Mouse (Mus musculus) midbrain, embryonic 10.5 days (tissue): ENCODE measurements around the gene Fam49a. TPM values are rescaled to one million over a fixed set of nuclear protein-coding genes. Genes with fewer than 3 reads are reported as not detected.
A peak's percentile ranks its signal among the peaks of the same experiment; 100 is the strongest.

Source experiments
- DNase-seq: peaks from one replicate; pipeline ENCODE4 v3.0.0-alpha.2; 2017; ENCODE audit warnings: low spot score
- H3K27ac ChIP-seq: fragments of 300-500 bp; sonication (generic); replicated peaks from 2 replicates; pipeline ENCODE4 v1.5.1; 2016; ENCODE audit warnings: mild to moderate bottlenecking
- H3K27me3 ChIP-seq: fragments of 300-500 bp; sonication (generic); 2 replicates; pipeline ENCODE4 v1.6.1; 2016; ENCODE audit warnings: low read depth, mild to moderate bottlenecking; ENCODE audit not compliant: poor library complexity, severe bottlenecking
- H3K36me3 ChIP-seq: fragments of 300-500 bp; sonication (generic); 2 replicates; pipeline ENCODE4 v1.6.1; 2016; ENCODE audit warnings: mild to moderate bottlenecking, moderate library complexity
- H3K4me1 ChIP-seq: fragments of 300-500 bp; sonication (generic); 2 replicates; pipeline ENCODE4 v1.6.1; 2016
- H3K4me3 ChIP-seq: fragments of 300-500 bp; sonication (generic); 2 replicates; pipeline ENCODE4 v1.5.1; 2016; ENCODE audit warnings: mild to moderate bottlenecking, moderate library complexity
- H3K9me3 ChIP-seq: fragments of 300-500 bp; sonication (generic); replicated peaks from 2 replicates; pipeline ENCODE4 v1.6.1; 2016; ENCODE audit warnings: mild to moderate bottlenecking
- WGBS: fragments of 180-500 bp; shearing (Covaris S2); methylation state at CpG from one replicate; pipeline ENCODE4 v1.1.7; 2016; 5-methylcytosine and 5-hydroxymethylcytosine counted together
- polyA plus RNA-seq: library from polyadenylated mRNA; unstranded; fragments of >200 nt; fragmentation: Nextera tagmentation; extraction: Ambion mirVana; gene quantifications from 2 replicates; pipeline ENCODE4 v1.2.1, GENCODE M21; 2016

Fam49a gene
- polyA plus RNA-seq, 1 experiment from 2014 or later = 9.2 TPM

GRCm38 (mm10) chr12:12277741-12278463 is 16.0 kb downstream of the Fam49a start:
- WGBS = 84% methylated on average over 4 of the region's 4 CpGs
- DNase-seq = no peak

GRCm38 (mm10) chr12:12278464-12278872 is 16.5 kb downstream of the Fam49a start:
- Histone ChIP-seq H3K4me3 (no peak overlapping the region), H3K27me3 (no peaks in the 10 kb centered on the region), H3K4me1 (peaks cover 7% of the 10 kb centered on the region), H3K36me3 (no peaks in the 10 kb centered on the region), H3K27ac (no peak overlapping the region), H3K9me3 (no peaks in the 10 kb centered on the region)
- 74% methylated on average over 7 of the region's 7 CpGs for WGBS
- DNase-seq = no peak

More at GRCm38 (mm10) chr12:12277741-12278463, 16.0 kb downstream of the Fam49a start:
- H3K4me1 ChIP-seq = peaks cover 7% of the 10 kb centered on the region
- H3K27me3 ChIP-seq = no peaks in the 10 kb centered on the region
- H3K9me3 ChIP-seq = no peaks in the 10 kb centered on the region
- H3K4me3 ChIP-seq = no peak overlapping the region
- H3K27ac ChIP-seq = no peak overlapping the region
- H3K36me3 ChIP-seq = no peaks in the 10 kb centered on the region

- peaks cover 20% of the 10 kb centered on the region for H3K4me1 ChIP-seq
- H3K9me3 ChIP-seq = no peaks in the 10 kb centered on the region
- DNase-seq = no peak
- no peaks in the 10 kb centered on the region for H3K27me3 ChIP-seq
- H3K27ac ChIP-seq = no peak overlapping the region
- H3K4me3 ChIP-seq = no peak overlapping the region
- H3K36me3 ChIP-seq = no peaks in the 10 kb centered on the region
- WGBS = 92% methylated on average over 10 of the region's 10 CpGs
Measured at GRCm38 (mm10) chr12:12283702-12284288, 21.9 kb downstream of the Fam49a start.

- Histone ChIP-seq H3K4me3 (no peak overlapping the region), H3K4me1 (peaks cover 20% of the 10 kb centered on the region), H3K27ac (no peak overlapping the region), H3K9me3 (no peaks in the 10 kb centered on the region), H3K27me3 (no peaks in the 10 kb centered on the region), H3K36me3 (no peaks in the 10 kb centered on the region)
- 92% methylated on average over 6 of the region's 6 CpGs for WGBS
- DNase-seq = no peak
Measured at GRCm38 (mm10) chr12:12284521-12284920, 22.6 kb downstream of the Fam49a start.

- DNase-seq = no peak
- Histone ChIP-seq H3K4me1 (peaks cover 20% of the 10 kb centered on the region), H3K27ac (peak overlapping the region; percentile 69), H3K4me3 (no peak overlapping the region), H3K9me3 (no peaks in the 10 kb centered on the region), H3K27me3 (no peaks in the 10 kb centered on the region), H3K36me3 (no peaks in the 10 kb centered on the region)
- WGBS = 62% methylated on average over 9 of the region's 9 CpGs
Measured at GRCm38 (mm10) chr12:12287131-12287786, 25.3 kb downstream of the Fam49a start.

GRCm38 (mm10) chr12:12287787-12288132 is 25.8 kb downstream of the Fam49a start:
- H3K4me1 ChIP-seq = peaks cover 21% of the 10 kb centered on the region
- DNase-seq = no peak
- WGBS = 81% methylated on average over 6 of the region's 6 CpGs

GRCm38 (mm10) chr12:12288586-12288985 is 26.6 kb downstream of the Fam49a start:
- Histone ChIP-seq H3K4me3 (no peak overlapping the region), H3K4me1 (peaks cover 23% of the 10 kb centered on the region), H3K27me3 (no peaks in the 10 kb centered on the region), H3K36me3 (no peaks in the 10 kb centered on the region), H3K9me3 (no peaks in the 10 kb centered on the region), H3K27ac (no peak overlapping the region)
- 96% methylated on average over 1 of the region's 1 CpGs for WGBS
- DNase-seq = no peak

More at GRCm38 (mm10) chr12:12287787-12288132, 25.8 kb downstream of the Fam49a start:
- Histone ChIP-seq H3K27ac (0 out of 2 replicates have a peak overlapping the region, but pooled peaks have one; percentile 69), H3K27me3 (no peaks in the 10 kb centered on the region), H3K9me3 (no peaks in the 10 kb centered on the region), H3K4me3 (no peak overlapping the region), H3K36me3 (no peaks in the 10 kb centered on the region)

- WGBS = 78% methylated on average over 3 of the region's 3 CpGs
- no peak for DNase-seq
- Histone ChIP-seq H3K27me3 (no peaks in the 10 kb centered on the region), H3K4me1 (peaks cover 23% of the 10 kb centered on the region), H3K36me3 (no peaks in the 10 kb centered on the region), H3K9me3 (no peaks in the 10 kb centered on the region), H3K4me3 (no peak overlapping the region), H3K27ac (no peak overlapping the region)
Measured at GRCm38 (mm10) chr12:12289636-12290035, 27.7 kb downstream of the Fam49a start.

GRCm38 (mm10) chr12:12292043-12292618 is 30.2 kb downstream of the Fam49a start:
- Histone ChIP-seq H3K4me3 (no peak overlapping the region), H3K27ac (no peak overlapping the region), H3K4me1 (peaks cover 13% of the 10 kb centered on the region), H3K9me3 (no peaks in the 10 kb centered on the region), H3K36me3 (no peaks in the 10 kb centered on the region), H3K27me3 (no peaks in the 10 kb centered on the region)
- WGBS = 50% methylated on average over 5 of the region's 5 CpGs
- no peak for DNase-seq

- no peaks in the 10 kb centered on the region for H3K9me3 ChIP-seq
- H3K4me3 ChIP-seq = no peak overlapping the region
- 89% methylated on average over 5 of the region's 5 CpGs for WGBS
- DNase-seq = no peak
- no peak overlapping the region for H3K27ac ChIP-seq
- H3K4me1 ChIP-seq = 0 out of 2 replicates have a peak, but pooled peaks cover 3% of the 10 kb centered on the region
- H3K27me3 ChIP-seq = no peaks in the 10 kb centered on the region
- no peaks in the 10 kb centered on the region for H3K36me3 ChIP-seq
Measured at GRCm38 (mm10) chr12:12294380-12295171, 32.6 kb downstream of the Fam49a start.

GRCm38 (mm10) chr12:12298451-12298850 is 36.5 kb downstream of the Fam49a start:
- WGBS = 93% methylated on average over 7 of the region's 7 CpGs
- DNase-seq = no peak
- no peaks in the 10 kb centered on the region for H3K9me3 ChIP-seq

GRCm38 (mm10) chr12:12299303-12299702 is 37.4 kb downstream of the Fam49a start:
- no peaks in the 10 kb centered on the region for H3K9me3 ChIP-seq
- 79% methylated on average over 2 of the region's 2 CpGs for WGBS
- no peaks in the 10 kb centered on the region for H3K36me3 ChIP-seq
- no peaks in the 10 kb centered on the region for H3K27me3 ChIP-seq
- no peaks in the 10 kb centered on the region for H3K4me1 ChIP-seq
- no peak for DNase-seq
- H3K4me3 ChIP-seq = no peak overlapping the region
- H3K27ac ChIP-seq = no peak overlapping the region

More at GRCm38 (mm10) chr12:12298451-12298850, 36.5 kb downstream of the Fam49a start:
- no peak overlapping the region for H3K27ac ChIP-seq
- H3K36me3 ChIP-seq = no peaks in the 10 kb centered on the region
- no peak overlapping the region for H3K4me3 ChIP-seq
- H3K27me3 ChIP-seq = no peaks in the 10 kb centered on the region
- no peaks in the 10 kb centered on the region for H3K4me1 ChIP-seq
